Mouse (Mus musculus): Measurements from ENCODE around the gene Sdcbp2. TPM values are rescaled to one million over a fixed set of nuclear protein-coding genes. Genes with fewer than 3 reads are reported as not detected.
A peak's percentile ranks its signal among the peaks of the same experiment; 100 is the strongest.

The Sdcbp2 gene
- polyA plus RNA-seq, 1 experiment: 1.1 TPM

DNA sequence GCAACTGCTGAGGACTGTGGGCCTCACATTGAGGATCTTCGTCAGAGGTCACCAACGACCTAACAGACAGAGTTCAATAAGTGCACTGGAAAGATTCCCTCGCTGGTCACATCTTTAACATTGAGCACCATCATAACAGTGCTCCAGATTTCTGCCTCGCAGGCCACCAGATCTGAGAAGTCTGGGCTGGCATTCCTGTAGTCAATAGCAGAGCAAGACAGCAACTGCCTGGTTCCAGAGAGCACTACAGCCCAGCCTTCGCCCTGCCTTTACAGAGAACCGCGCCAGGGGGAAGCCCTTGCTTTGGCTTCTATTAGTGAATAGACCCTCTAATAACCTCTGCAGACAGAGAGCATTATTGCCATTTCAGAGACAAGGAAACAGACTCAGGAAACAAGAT, 53.9 kb downstream of the Sdcbp2 start:
- Histone ChIP-seq H3K9me3 (0 out of 2 replicates have a peak, but pooled peaks cover 1% of the 10 kb centered on the region), H3K27me3 (replicated peaks) (peaks cover 63% of the 10 kb centered on the region), H3K36me3 (replicated peaks; ENCODE audit: low read length) (no peaks in the 10 kb centered on the region), H3K4me3 (replicated peaks) (no peak overlapping the region), H3K4me1 (peaks cover under 1% of the 10 kb centered on the region; the same call in 1 of the 2 replicates)
- TF ChIP-seq FLI1 (IDR thresholded peaks at IDR 0.05; ENCODE audit: low read length) (no peak), GATA1 (IDR thresholded peaks at IDR 0.05; ENCODE audit: borderline replicate concordance, low read length) (no peak)

DNA sequence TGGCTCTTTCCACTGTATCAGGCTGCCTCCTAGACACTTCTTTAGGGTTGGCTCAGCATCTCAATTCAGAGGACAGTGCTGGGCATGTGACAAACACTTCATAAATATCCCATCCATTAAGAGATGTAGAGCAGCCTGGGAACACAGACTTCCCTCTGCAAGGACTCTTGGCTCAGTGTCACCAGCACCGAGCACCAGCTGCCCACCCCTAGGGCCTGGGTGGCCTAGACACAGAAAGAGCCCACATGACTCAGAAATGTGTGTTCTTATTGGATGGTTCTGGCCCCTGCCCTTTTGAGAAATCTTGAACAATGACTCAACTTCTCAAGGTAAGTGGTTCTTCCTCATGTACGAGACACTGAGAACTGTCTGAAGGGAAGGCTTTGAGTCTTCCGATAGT, 55.6 kb downstream of the Sdcbp2 start:
- Histone ChIP-seq H3K36me3 (replicated peaks; ENCODE audit: low read length) (no peaks in the 10 kb centered on the region), H3K9me3 (0 out of 2 replicates have a peak, but pooled peaks cover 3% of the 10 kb centered on the region), H3K4me3 (replicated peaks) (no peak overlapping the region), H3K4me1 (peaks cover 14% of the 10 kb centered on the region), H3K27me3 (replicated peaks) (peaks cover 67% of the 10 kb centered on the region)
- TF ChIP-seq FLI1 (IDR thresholded peaks at IDR 0.05; ENCODE audit: low read length): no peak
- no peak for TF ChIP-seq GATA1 (IDR thresholded peaks at IDR 0.05; ENCODE audit: borderline replicate concordance, low read length)

DNA sequence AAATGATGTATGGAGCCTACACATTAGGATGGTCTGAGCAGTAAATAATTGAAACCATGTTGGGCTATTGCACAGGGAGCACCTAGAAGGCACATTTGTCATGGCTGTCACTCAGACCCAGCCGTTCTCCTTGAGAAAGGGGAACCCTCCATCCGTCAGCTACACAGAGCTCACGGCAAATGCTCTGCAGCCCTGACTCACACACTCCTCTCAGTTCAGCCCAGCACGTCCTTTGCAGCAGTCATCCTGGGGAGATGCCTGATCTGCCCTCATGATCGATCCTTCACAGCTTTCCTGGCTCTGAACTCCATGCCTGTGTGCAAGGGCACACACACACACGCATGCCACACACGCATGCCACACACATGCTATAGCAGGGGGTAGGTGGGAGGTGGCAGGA, 56.9 kb downstream of the Sdcbp2 start:
- 0 out of 2 replicates have a peak, but pooled peaks cover 3% of the 10 kb centered on the region for H3K9me3 ChIP-seq
- TF ChIP-seq FLI1 (IDR thresholded peaks at IDR 0.05; ENCODE audit: low read length) (no peak), GATA1 (IDR thresholded peaks at IDR 0.05; ENCODE audit: borderline replicate concordance, low read length) (no peak)
- H3K27me3 ChIP-seq (replicated peaks): peaks cover 71% of the 10 kb centered on the region
- H3K4me1 ChIP-seq: peaks cover 14% of the 10 kb centered on the region
- no peaks in the 10 kb centered on the region for H3K36me3 ChIP-seq (replicated peaks; ENCODE audit: low read length)
- no peak overlapping the region for H3K4me3 ChIP-seq (replicated peaks)

DNA sequence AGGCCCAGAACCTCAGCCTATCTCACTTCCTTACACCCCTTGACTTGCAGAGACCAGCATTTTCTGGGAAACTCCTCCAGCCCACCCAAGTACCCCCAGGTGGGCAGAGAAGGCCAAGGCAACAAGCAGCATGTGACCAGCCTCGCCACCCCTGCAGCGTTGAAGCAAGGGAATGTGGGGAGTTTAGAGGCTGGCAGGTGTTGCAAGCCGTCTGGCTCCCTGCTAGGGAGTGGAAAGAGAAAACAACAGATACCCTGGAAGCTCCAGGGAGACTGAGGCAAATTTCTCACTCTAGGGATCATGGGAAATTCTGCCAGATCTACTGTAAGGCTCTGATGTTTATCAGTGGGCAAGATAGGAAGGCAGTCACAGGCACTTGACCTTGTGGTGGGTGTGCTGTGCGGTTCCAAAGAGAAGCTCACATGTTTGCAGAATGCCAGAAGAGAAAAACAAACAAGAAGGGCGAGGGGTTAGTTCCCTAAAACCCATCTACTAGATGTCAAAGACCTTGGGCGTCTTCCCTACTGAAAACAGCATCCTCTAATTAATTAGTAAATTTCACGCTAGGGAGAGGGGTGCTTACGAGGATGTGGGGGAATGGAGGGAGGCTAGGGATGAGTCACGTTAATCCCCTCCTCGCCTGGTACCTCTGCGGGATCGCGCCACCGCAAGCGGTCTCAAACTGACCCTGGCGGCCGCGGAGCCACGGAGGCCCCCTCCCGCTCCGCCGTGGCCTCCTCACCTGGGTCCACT, 59.2 kb downstream of the Sdcbp2 start:
- TF ChIP-seq FLI1 (IDR thresholded peaks at IDR 0.05; ENCODE audit: low read length): no peak
- TF ChIP-seq GATA1 (IDR thresholded peaks at IDR 0.05; ENCODE audit: borderline replicate concordance, low read length): no peak
- Histone ChIP-seq H3K4me1 (peaks cover 14% of the 10 kb centered on the region), H3K9me3 (0 out of 2 replicates have a peak, but pooled peaks cover 3% of the 10 kb centered on the region), H3K4me3 (replicated peaks) (peak overlapping the region; percentile 87), H3K36me3 (replicated peaks; ENCODE audit: low read length) (no peaks in the 10 kb centered on the region), H3K27me3 (replicated peaks) (peaks cover 67% of the 10 kb centered on the region)

DNA sequence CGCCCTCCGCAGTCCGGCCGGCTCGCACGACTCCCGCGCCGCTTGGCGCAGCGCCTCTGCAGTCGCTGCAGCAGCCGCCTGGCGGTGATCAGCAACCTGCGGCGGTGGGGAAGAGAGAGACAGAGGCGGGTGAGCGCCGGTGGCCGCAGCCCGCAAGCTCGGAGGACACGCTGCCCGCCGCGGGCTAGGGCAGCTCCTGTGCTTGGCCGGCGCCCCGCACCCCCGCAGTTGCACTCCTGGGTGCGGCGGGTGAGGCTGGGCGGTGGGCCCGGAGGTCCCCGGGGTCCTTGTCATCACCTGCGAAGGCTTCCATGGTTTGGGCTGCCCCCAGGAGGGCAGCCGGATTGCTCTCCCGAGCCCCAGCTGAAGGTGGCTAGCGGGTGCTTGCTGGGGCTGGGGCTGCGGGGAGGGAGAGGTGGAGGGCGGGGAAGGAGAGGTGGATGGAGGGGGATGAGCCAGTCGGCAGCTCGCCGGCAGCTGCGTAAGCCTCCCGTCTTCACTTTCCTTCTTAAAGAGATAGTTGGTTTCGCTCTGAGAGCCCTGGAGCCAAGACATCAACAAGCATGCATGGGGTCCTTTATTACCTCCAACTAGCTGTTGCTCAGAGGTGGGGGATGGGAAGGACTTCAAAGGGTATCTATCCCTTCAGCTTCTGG, 59.9 kb downstream of the Sdcbp2 start, which contains the start of gene Snph:
TSS of gene Snph (minus strand) at position 435 of the 656 bp plus-strand sequence.
- 0 out of 2 replicates have a peak, but pooled peaks cover 3% of the 10 kb centered on the region for H3K9me3 ChIP-seq
- peaks cover 14% of the 10 kb centered on the region for H3K4me1 ChIP-seq
- no peak for TF ChIP-seq GATA1 (IDR thresholded peaks at IDR 0.05; ENCODE audit: borderline replicate concordance, low read length)
- no peaks in the 10 kb centered on the region for H3K36me3 ChIP-seq (replicated peaks; ENCODE audit: low read length)
- peak within 1 kb of the TSS; percentile 87 for H3K4me3 ChIP-seq (replicated peaks)
- peaks cover 67% of the 10 kb centered on the region for H3K27me3 ChIP-seq (replicated peaks)

DNA sequence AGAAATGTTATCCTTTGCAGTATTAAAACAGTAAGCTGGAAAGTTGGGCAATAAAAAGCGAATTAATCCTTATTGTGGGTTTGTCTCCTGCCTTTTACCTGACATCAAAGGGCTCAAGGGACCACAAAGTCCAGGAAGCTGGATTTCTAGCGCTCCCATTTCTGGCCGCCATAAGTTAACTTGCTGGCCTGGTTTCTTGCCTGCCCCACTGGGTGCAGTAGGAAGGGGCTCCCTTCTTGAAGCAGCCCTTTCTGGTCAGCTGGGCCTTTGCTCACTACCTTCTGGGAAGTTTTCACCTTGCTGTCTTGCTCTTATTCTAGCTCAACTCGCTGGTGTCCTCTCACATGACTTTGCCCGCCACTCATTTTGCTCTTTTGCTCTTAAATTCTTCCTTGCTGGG, 60.6 kb downstream of the Sdcbp2 start:
- 0 out of 2 replicates have a peak, but pooled peaks cover 3% of the 10 kb centered on the region for H3K9me3 ChIP-seq
- no peaks in the 10 kb centered on the region for H3K36me3 ChIP-seq (replicated peaks; ENCODE audit: low read length)
- TF ChIP-seq GATA1 (IDR thresholded peaks at IDR 0.05; ENCODE audit: borderline replicate concordance, low read length) (no peak), FLI1 (IDR thresholded peaks at IDR 0.05; ENCODE audit: low read length) (no peak)
- H3K4me1 ChIP-seq: peaks cover 14% of the 10 kb centered on the region
- H3K27me3 ChIP-seq (replicated peaks): peaks cover 63% of the 10 kb centered on the region
- H3K4me3 ChIP-seq (replicated peaks): no peak overlapping the region

DNA sequence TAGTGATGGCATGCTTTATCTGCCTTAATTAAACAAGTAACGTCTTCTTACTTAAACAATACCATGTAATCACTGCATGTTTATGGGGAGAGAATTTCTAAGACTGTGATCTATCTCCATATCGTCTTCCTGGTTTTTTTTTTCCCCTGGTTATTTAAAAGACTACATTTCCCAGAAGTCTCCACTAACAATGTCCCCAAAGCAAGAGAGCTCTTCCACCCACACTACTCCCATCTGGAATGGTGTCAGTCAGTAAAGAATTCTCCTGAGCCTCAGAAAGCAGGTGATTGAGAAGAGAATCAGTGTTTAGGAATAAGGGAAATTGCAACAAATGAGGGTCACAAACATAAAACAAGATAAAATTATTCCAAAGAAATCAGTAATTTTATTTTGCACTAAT, 62.5 kb downstream of the Sdcbp2 start:
- no peaks in the 10 kb centered on the region for H3K36me3 ChIP-seq (replicated peaks; ENCODE audit: low read length)
- H3K4me3 ChIP-seq (replicated peaks): no peak overlapping the region
- peaks cover 46% of the 10 kb centered on the region for H3K27me3 ChIP-seq (replicated peaks)
- TF ChIP-seq GATA1 (IDR thresholded peaks at IDR 0.05; ENCODE audit: borderline replicate concordance, low read length) (no peak), FLI1 (IDR thresholded peaks at IDR 0.05; ENCODE audit: low read length) (no peak)
- peaks cover 14% of the 10 kb centered on the region for H3K4me1 ChIP-seq
- H3K9me3 ChIP-seq: 0 out of 2 replicates have a peak, but pooled peaks cover 3% of the 10 kb centered on the region

DNA sequence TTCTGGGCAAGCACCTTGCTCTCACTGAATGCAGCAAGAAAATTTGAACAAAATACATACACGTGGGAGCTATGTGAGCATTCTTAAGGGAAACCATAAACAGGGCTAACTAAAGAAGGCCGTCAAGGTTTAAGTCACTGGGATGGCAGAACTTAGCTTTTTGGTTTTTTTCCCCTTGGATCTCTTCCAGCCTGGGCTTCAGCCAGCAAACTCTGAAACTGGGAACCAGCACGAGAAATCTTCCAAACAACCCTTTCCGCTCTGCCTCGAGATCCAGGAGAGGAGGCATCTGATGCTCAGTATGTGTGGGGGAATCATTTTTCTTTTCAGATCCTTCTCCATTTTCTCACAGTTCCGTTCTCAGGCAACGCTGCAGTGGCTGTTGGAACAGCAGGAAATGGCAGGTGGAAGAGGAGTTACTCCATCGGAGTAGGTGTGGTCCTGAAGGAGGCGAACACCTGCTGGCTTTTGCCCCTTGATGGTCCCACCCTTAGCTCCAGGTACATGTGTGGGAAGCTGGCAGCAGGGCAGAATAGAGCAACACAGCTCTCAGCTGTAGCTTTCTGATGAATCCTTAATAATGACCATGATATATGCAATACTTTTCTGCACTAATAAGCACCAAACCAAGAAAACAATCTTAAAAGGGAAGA, 63.1 kb downstream of the Sdcbp2 start:
- Histone ChIP-seq H3K4me1 (peaks cover 14% of the 10 kb centered on the region), H3K27me3 (replicated peaks) (peaks cover 40% of the 10 kb centered on the region)
- TF ChIP-seq FLI1 (IDR thresholded peaks at IDR 0.05; ENCODE audit: low read length) (no peak), GATA1 (IDR thresholded peaks at IDR 0.05; ENCODE audit: borderline replicate concordance, low read length) (no peak)

DNA sequence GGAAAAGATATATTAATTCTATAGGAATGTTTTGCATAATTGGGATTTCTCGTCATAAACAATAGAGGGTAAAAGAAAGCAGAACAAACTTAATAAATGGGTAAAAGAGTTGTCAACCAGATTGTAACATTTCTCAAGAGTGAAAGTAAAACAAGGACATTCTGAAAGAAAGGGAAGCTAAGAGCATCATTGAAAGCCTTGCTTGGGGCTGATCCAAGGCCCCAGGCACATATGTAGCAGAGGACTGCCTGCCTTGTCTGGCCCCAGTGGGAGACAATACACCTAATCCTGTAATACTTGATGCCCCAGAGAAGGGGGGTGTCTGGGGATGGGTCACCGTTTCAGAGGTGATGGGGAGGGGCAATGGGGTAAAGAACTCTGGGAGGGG, 63.6 kb downstream of the Sdcbp2 start:
- H3K27me3 ChIP-seq (replicated peaks): peaks cover 35% of the 10 kb centered on the region
- TF ChIP-seq GATA1 (IDR thresholded peaks at IDR 0.05; ENCODE audit: borderline replicate concordance, low read length) (no peak), FLI1 (IDR thresholded peaks at IDR 0.05; ENCODE audit: low read length) (no peak)
- H3K4me1 ChIP-seq: peaks cover 14% of the 10 kb centered on the region
- H3K36me3 ChIP-seq (replicated peaks; ENCODE audit: low read length): no peaks in the 10 kb centered on the region
- H3K9me3 ChIP-seq: 0 out of 2 replicates have a peak, but pooled peaks cover 3% of the 10 kb centered on the region
- H3K4me3 ChIP-seq (replicated peaks): no peak overlapping the region

More for the DNA sequence above, 63.1 kb downstream of the Sdcbp2 start:
- Histone ChIP-seq H3K9me3 (0 out of 2 replicates have a peak, but pooled peaks cover 3% of the 10 kb centered on the region), H3K36me3 (replicated peaks; ENCODE audit: low read length) (no peaks in the 10 kb centered on the region), H3K4me3 (replicated peaks) (no peak overlapping the region)

Other genes with a start within 250 kb of the Sdcbp2 start
- not detected in 2 replicates for gene 4921509C19Rik, start 96.5 kb upstream of the Sdcbp2 start, polyA plus RNA-seq (2012; ENCODE audit: insufficient read depth, low replicate concordance)
- gene Nsfl1c, start 78.4 kb upstream of the Sdcbp2 start, polyA plus RNA-seq (2012; ENCODE audit: insufficient read depth, low replicate concordance): 28.0 and 142 TPM in 2 replicates
- 98.4 and 228 TPM in 2 replicates for gene Fkbp1a, start 30.1 kb upstream of the Sdcbp2 start, polyA plus RNA-seq (2012; ENCODE audit: insufficient read depth, low replicate concordance)
- gene Snph, start 60.0 kb downstream of the Sdcbp2 start, polyA plus RNA-seq (2012; ENCODE audit: insufficient read depth, low replicate concordance): not detected in 2 replicates
- gene Rad21l, start 95.9 kb downstream of the Sdcbp2 start, polyA plus RNA-seq (2012; ENCODE audit: insufficient read depth, low replicate concordance): not detected in 2 replicates
- gene Tmem74b, start 129.4 kb downstream of the Sdcbp2 start, polyA plus RNA-seq (2012; ENCODE audit: insufficient read depth, low replicate concordance): 0.08 TPM in 1 of 2 replicates, not detected in the other
- 41.0 and 47.6 TPM in 2 replicates for gene Psmf1, start 171.6 kb downstream of the Sdcbp2 start, polyA plus RNA-seq (2012; ENCODE audit: insufficient read depth, low replicate concordance)